Mouse (Mus musculus): ENCODE measurements around the gene Kcnk5. TPM values are rescaled to one million over a fixed set of nuclear protein-coding genes. Genes with fewer than 3 reads are reported as not detected.

The Kcnk5 gene
- polyA plus RNA-seq, 1 experiment: 15.9 TPM

- H3K4me3 ChIP-seq (replicated peaks): no peak overlapping the region
- peaks cover 72% of the 10 kb centered on the region for H3K36me3 ChIP-seq (replicated peaks; ENCODE audit: low read length)
- no peaks in the 10 kb centered on the region for H3K9me3 ChIP-seq
- no peak for TF ChIP-seq FLI1 (IDR thresholded peaks at IDR 0.05; ENCODE audit: low read length)
- no peak for TF ChIP-seq GATA1 (IDR thresholded peaks at IDR 0.05; ENCODE audit: borderline replicate concordance, low read length)
- peaks cover 100% of the 10 kb centered on the region for H3K4me1 ChIP-seq
- H3K27me3 ChIP-seq (replicated peaks): no peaks in the 10 kb centered on the region
These were observed 25.9 kb downstream of the Kcnk5 start for GRCm38 (mm10) chr14:20155718-20156117.

- no peaks in the 10 kb centered on the region for H3K27me3 ChIP-seq (replicated peaks)
- H3K36me3 ChIP-seq (replicated peaks; ENCODE audit: low read length): peaks cover 80% of the 10 kb centered on the region
- TF ChIP-seq GATA1 (IDR thresholded peaks at IDR 0.05; ENCODE audit: borderline replicate concordance, low read length) (no peak), FLI1 (IDR thresholded peaks at IDR 0.05; ENCODE audit: low read length) (no peak)
These were observed 26.7 kb downstream of the Kcnk5 start for GRCm38 (mm10) chr14:20154937-20155336.

GRCm38 (mm10) chr14:20154245-20154644 is 27.4 kb downstream of the Kcnk5 start:
- TF ChIP-seq GATA1 (IDR thresholded peaks at IDR 0.05; ENCODE audit: borderline replicate concordance, low read length) (no peak), FLI1 (IDR thresholded peaks at IDR 0.05; ENCODE audit: low read length) (no peak)
- Histone ChIP-seq H3K4me3 (replicated peaks) (peak overlapping the region; percentile 69), H3K27me3 (replicated peaks) (no peaks in the 10 kb centered on the region), H3K36me3 (replicated peaks; ENCODE audit: low read length) (peaks cover 81% of the 10 kb centered on the region), H3K4me1 (peaks cover 100% of the 10 kb centered on the region), H3K9me3 (no peaks in the 10 kb centered on the region)

More at GRCm38 (mm10) chr14:20154937-20155336, 26.7 kb downstream of the Kcnk5 start:
- Histone ChIP-seq H3K9me3 (no peaks in the 10 kb centered on the region), H3K4me1 (peaks cover 100% of the 10 kb centered on the region), H3K4me3 (replicated peaks) (peak overlapping the region; percentile 59)

- Histone ChIP-seq H3K36me3 (replicated peaks; ENCODE audit: low read length) (peaks cover 84% of the 10 kb centered on the region), H3K4me3 (replicated peaks) (no peak overlapping the region), H3K27me3 (replicated peaks) (no peaks in the 10 kb centered on the region), H3K4me1 (peaks cover 85% of the 10 kb centered on the region), H3K9me3 (no peaks in the 10 kb centered on the region)
- TF ChIP-seq FLI1 (IDR thresholded peaks at IDR 0.05; ENCODE audit: low read length): no peak
- no peak for TF ChIP-seq GATA1 (IDR thresholded peaks at IDR 0.05; ENCODE audit: borderline replicate concordance, low read length)
These were observed 32.2 kb downstream of the Kcnk5 start for GRCm38 (mm10) chr14:20149127-20150080.

DNA sequence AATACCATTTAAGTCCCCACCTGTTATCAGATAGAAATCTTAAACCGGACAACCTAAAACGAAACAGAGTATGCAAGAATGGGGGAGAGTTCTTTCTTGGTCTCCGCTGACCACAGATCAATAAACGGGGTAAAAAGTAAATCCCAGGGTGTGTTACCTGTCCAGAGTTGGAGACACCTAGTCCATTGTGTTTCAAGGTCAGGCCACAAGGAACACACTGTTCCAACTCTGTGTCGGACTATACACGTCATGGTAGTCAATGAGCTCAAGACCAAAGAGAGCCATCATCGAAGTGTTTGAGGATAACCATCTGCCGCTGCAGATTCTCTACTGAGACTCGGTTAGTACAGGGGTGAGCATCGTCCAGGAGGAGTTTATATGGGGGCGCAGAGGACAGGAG is 33.1 kb downstream of the Kcnk5 start:
- Histone ChIP-seq H3K36me3 (replicated peaks; ENCODE audit: low read length) (peaks cover 93% of the 10 kb centered on the region), H3K27me3 (replicated peaks) (no peaks in the 10 kb centered on the region), H3K4me3 (replicated peaks) (no peak overlapping the region), H3K4me1 (peaks cover 85% of the 10 kb centered on the region), H3K9me3 (no peaks in the 10 kb centered on the region)
- no peak for TF ChIP-seq FLI1 (IDR thresholded peaks at IDR 0.05; ENCODE audit: low read length)
- TF ChIP-seq GATA1 (IDR thresholded peaks at IDR 0.05; ENCODE audit: borderline replicate concordance, low read length): no peak

DNA sequence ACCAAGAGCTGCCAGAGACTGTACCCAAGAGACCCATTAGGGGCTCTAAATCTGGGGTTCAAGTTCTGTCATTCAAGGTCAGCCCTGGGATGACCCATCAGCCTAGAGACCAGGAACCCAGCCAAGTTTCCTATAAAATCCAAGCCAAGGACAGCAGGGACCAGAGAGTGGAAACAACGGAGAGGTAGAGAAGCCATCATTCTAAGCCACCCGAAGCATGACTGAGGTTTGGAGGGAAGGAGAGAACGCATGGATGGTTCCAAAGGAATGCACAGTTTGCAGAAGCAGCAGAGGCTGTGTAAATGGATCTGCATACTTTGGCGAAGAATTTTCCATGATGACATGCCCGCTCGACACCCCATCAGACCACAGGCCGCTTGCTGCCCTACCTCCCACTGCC is 33.8 kb downstream of the Kcnk5 start:
- peaks cover 85% of the 10 kb centered on the region for H3K4me1 ChIP-seq
- no peaks in the 10 kb centered on the region for H3K27me3 ChIP-seq (replicated peaks)
- H3K36me3 ChIP-seq (replicated peaks; ENCODE audit: low read length): peaks cover 98% of the 10 kb centered on the region
- H3K4me3 ChIP-seq (replicated peaks): no peak overlapping the region
- TF ChIP-seq FLI1 (IDR thresholded peaks at IDR 0.05; ENCODE audit: low read length) (no peak), GATA1 (IDR thresholded peaks at IDR 0.05; ENCODE audit: borderline replicate concordance, low read length) (no peak)
- H3K9me3 ChIP-seq: no peaks in the 10 kb centered on the region

- Histone ChIP-seq H3K4me1 (peaks cover 63% of the 10 kb centered on the region), H3K9me3 (no peaks in the 10 kb centered on the region), H3K4me3 (replicated peaks) (peak overlapping the region; percentile 43), H3K36me3 (replicated peaks; ENCODE audit: low read length) (peaks cover 100% of the 10 kb centered on the region), H3K27me3 (replicated peaks) (no peaks in the 10 kb centered on the region)
- TF ChIP-seq GATA1 (IDR thresholded peaks at IDR 0.05; ENCODE audit: borderline replicate concordance, low read length): no peak
- TF ChIP-seq FLI1 (IDR thresholded peaks at IDR 0.05; ENCODE audit: low read length): no peak
These were observed 37.5 kb downstream of the Kcnk5 start for GRCm38 (mm10) chr14:20144093-20144492.

DNA sequence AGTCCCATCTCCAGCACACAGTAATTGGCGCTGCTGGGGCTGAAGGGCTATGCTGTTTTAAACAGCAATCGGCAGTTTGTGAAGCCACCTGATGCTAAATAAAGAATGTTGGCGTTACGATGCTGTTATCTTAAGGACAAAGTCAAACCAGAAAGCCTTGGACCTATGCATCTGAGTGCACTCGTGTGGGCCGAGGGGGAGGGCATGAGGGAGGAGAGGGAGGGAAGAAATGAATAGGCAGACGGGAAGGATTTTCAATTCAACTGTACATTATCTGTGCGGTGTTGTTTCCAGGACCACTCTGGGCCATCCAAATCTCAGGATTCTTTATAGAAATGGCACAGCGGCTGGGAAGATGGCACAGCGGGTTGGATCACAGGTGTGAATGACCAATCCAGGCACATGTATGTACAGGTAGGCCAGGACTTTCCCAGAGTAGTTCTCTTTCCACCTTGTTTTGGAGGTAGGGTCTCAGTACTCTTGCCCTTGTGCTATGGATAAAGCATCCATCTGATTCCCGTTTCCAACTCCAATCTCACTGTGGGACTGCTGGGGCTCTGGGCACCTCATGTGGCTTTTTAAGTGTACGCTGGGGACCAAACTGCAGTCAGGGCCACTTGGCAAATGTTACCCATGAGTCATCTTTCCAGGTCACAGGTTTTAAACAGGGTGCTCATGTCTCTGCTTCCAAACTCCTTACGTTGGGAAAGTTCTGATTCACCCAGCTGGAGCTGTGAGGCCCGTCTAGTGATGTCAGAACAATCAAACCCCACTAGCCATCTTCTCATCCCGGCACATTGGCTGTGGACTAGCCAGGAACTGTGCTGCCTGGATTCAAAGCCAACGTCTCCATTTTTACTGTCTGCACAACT is 42.9 kb downstream of the Kcnk5 start, which contains the start of gene Saysd1:
Gene Saysd1 (minus strand): TSS at position 51 of the 872 bp plus-strand sequence.
- H3K4me1 ChIP-seq: peaks cover 28% of the 10 kb centered on the region
- no peak within 1 kb of the TSS for H3K4me3 ChIP-seq (replicated peaks)
- H3K9me3 ChIP-seq: no peaks in the 10 kb centered on the region
- peaks cover 64% of the 10 kb centered on the region for H3K36me3 ChIP-seq (replicated peaks; ENCODE audit: low read length)
- no peaks in the 10 kb centered on the region for H3K27me3 ChIP-seq (replicated peaks)
- no peak for TF ChIP-seq FLI1 (IDR thresholded peaks at IDR 0.05; ENCODE audit: low read length)
- TF ChIP-seq GATA1 (IDR thresholded peaks at IDR 0.05; ENCODE audit: borderline replicate concordance, low read length): no peak

GRCm38 (mm10) chr14:20134965-20135671 is 46.5 kb downstream of the Kcnk5 start:
- Histone ChIP-seq H3K4me3 (replicated peaks) (no peak overlapping the region), H3K4me1 (peaks cover 10% of the 10 kb centered on the region), H3K36me3 (replicated peaks; ENCODE audit: low read length) (peaks cover 28% of the 10 kb centered on the region), H3K9me3 (peaks cover 10% of the 10 kb centered on the region; the same call in 1 of the 2 replicates), H3K27me3 (replicated peaks) (no peaks in the 10 kb centered on the region)
- no peak for TF ChIP-seq FLI1 (IDR thresholded peaks at IDR 0.05; ENCODE audit: low read length)
- TF ChIP-seq GATA1 (IDR thresholded peaks at IDR 0.05; ENCODE audit: borderline replicate concordance, low read length): no peak
